Mouse (Mus musculus): ENCODE results near the gene Ldb1.
"Not testable (repeated sequence)": the region's sequence is repeated elsewhere in the genome, so short reads cannot be mapped to it uniquely, and the experiment has no call there.

The Ldb1 gene

DNA sequence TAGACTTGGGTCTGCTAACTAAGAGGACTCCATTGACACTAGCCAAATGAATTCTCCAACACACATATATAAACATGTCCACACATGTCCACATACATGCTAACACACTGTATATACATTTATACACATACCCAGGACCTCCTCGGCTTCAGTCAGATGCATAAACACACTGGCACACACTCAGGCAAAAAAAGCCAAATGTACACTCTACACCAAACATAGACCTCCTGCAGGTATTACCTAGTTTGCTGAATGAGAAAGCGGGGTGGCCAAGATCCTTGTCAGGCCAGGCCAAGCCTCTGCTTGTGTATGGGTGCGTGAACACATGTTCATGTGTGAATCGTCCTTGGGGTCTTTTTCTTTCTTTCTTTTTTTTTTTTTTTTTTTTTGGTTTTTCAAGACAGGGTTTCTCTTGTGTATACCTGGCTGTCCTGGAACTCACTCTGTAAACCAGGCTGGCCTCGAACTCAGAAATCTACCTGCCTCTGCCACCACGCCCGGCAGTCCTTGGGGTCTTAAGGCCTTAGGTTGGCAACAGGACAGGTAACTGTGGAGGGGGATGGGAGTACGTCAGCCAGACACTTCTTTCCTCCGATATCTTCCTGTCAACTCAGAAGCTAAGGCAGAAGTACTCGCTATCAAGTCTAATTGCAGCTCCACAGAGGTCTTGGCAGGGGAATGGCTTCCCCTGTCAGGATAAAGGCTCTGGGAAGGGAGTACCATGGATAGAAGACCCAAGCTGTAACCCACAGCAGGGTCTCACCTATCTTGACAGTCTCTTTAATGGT, 14.6 kb downstream of the Ldb1 start:
- no peak for DNase-seq (ENCODE audit: extremely low spot score, low read depth, low spot score)

GRCm38 (mm10) chr19:46029652-46030051, 15.4 kb downstream of the Ldb1 start:
- DNase-seq (ENCODE audit: extremely low spot score, low read depth, low spot score) = no peak

DNA sequence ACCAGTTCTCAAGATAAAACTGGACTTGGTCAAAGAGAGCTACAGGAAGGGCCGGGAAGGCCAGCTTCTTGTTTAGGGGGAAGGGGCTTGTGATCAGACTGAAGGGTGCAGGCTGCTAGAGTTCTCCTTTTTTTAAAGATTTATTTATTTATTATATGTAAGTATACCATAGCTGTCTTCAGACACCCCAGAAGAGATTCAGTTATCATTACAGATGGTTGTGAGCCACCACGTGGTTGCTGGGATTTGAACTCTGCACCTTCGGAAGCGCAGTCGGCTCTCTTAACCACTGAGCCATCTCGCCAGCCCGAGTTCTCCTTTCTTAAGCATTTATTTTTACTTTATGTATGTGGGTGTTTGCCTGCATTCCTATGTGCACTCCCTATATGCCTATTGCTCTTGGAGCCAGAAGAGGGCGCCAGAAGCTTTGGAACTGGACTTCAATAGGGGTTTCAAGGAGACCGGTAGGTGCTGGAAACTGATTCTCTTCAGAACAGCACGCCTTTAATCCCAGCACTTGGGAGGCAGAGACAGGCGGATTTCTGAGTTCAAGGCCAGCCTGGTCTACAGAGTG, 16.2 kb downstream of the Ldb1 start:
- no peak for DNase-seq (ENCODE audit: extremely low spot score, low read depth, low spot score)

DNA sequence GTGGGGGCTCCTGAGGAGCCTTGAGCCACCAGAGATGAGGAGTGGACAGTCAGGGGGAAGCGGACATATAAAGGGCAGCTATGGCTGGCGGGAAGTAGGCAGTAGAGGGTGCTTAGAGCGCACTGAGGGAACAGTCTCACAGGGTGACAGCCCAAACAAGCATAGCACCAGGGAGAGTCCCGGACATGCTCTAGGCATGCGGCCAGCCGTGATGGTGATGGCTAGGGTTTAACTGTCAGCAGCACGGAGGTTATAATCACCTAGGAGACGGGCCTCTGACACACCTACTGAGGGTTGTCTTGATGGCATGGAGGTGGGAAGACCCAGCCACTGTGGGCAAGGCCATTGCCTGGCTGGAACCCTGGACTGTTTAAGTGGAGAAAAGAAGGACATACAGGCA, 18.4 kb downstream of the Ldb1 start:
- DNase-seq (ENCODE audit: extremely low spot score, low read depth, low spot score) = no peak

GRCm38 (mm10) chr19:46024959-46025358, 20.1 kb downstream of the Ldb1 start:
- DNase-seq (ENCODE audit: extremely low spot score, low read depth, low spot score) = no peak

DNA sequence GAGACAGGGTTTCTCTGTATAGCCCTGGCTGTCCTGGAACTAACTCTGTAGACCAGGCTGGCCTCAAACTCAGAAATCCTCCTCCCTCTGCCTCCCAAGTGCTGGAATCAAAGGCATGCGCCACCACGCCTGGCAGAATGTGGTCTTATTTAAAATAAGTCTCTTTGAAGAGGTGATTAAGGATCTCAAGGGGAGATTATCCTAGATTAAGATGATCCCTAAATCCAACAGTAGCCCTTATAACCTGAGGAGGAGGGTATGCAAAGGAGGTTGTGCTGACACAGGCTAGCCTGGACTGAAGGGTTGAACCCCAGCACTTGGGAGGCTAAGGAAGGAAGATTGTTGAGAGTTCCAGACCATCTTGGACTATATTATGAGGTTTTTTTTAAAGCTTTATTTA, 29.0 kb downstream of the Ldb1 start:
- no peak for DNase-seq (ENCODE audit: extremely low spot score, low read depth, low spot score)

DNA sequence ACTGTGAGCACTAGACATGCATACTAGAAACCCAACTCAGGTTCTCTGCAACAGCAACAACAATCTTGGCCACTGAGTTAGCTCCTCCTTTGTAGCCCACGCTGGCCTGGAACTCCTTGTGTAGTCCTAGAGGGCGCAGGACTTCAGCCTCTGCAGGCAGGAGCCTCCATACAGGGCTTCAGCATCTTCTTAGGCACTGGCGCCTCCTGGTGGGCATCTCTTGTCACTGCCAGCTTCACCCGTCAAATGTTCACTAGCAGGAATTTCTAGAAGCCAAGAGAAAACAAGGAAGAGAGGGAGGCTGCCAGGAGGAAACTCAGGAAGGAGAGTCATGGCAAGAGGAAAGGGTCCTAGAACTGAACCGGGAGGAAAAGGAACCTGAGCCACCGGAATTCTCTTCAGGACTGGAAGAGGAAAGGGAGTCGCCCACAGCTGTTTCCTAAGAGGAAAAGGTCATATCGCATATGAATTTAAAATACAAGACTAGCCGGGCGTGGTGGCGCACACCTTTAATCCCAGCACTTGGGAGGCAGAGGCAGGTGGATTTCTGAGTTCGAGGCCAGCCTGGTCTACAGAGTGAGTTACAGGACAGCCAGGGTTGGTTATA, 30.3 kb downstream of the Ldb1 start:
- peak; percentile 84 for DNase-seq (ENCODE audit: extremely low spot score, low read depth, low spot score)

DNA sequence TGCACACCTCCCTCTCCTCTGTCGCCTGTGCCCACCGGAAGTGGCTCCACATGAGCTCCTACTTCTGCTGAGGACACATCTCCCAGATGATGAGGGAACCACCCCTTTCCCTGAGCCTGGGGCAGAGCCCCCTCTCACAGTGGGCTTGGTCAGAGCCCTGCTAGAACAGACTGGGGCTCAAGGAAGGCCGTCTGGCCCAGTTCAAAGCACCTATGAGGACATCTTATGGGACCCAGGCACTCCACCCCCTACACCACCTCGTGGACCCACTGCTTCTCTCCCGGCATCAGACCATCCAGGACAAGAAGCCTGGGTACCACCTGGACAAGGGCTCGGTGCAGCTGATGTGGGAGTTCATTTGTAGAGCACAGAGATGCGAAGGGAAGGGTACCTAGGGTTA, 39.3 kb downstream of the Ldb1 start:
- DNase-seq (ENCODE audit: extremely low spot score, low read depth, low spot score) = no peak

DNA sequence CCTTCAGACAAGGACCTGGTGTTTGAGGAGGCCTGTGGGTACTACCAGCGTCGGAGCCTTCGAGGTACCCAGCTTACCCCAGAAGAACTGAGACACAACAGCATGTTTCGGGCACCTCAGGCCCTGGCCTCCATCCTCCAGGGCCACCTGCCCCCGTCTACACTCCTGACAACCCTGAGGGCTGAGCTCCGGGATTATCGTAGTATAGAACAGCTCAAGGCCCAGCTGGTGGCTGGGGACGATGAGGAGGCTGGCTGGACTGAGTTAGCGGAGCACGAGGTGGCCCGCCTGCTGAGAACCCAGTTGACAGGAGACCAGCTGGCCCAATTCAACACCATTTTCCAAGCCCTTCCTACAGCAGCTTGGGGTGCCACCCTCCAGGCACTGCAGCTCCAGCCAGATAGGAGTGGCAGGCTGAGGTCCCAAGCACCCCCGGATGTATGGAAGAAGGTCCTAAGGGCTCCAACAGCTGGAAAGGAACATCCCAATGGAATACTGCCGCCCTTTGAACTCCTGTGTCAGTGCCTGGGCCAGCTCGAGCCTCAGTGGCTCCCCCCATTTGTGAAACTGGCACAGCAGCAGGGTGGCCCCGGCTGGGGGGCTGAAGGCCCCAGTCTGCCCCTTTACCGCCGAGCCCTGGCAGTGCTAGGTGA, 40.1 kb downstream of the Ldb1 start:
- no peak for DNase-seq (ENCODE audit: extremely low spot score, low read depth, low spot score)

- DNase-seq (ENCODE audit: extremely low spot score, low read depth, low spot score) = peak; percentile 6
Measured at GRCm38 (mm10) chr19:46003371-46004226, 41.4 kb downstream of the Ldb1 start, which contains the start of gene Hps6. Gene Hps6 (plus strand): TSS chr19:46003508.

DNA sequence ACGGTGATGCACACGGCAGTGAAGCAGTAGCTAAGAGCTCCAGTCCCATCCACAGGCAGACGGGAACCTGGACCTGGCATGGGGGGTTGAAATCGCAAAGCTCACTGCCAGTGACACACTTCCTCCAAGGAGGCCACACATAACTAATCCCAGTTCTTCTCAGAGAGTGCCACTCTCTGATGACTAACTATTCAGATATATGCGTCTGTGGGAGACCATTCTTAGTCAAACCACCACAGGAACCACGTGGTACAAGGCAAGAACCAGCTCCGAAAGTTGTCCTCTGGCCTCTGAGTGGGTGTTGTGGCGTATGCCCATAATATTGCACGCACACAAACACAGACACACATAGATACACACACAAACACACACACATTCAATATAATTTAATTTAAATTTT, 42.7 kb downstream of the Ldb1 start:
- DNase-seq (ENCODE audit: extremely low spot score, low read depth, low spot score) = no peak

- DNase-seq (ENCODE audit: extremely low spot score, low read depth, low spot score) = no peak
Measured at GRCm38 (mm10) chr19:45999378-45999777, 45.6 kb downstream of the Ldb1 start.

DNA sequence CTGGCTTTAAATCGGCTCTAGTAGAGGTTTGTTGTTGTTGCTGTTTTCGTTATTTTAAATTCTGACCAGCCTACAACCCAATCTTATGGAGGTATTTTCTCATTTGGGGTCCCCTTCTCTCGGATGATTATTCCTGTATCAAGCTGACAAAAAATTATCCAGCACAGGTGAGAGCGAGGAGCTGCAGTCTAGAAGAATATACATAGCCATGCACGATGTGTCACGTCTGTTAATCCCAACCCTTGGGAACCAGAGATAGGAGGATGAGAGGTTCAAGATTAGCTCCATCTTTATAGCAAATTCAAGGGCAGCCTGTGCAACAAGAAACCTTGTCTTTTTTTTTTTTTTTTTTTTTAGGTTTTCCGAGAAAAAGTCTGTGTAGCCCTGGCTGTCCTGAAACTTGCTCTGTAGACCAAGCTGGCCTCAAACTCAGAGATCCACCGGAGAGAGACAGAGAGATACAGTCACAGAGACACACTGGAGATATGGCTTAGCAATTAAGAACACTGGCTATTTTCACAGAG, 46.3 kb downstream of the Ldb1 start:
- no peak for DNase-seq (ENCODE audit: extremely low spot score, low read depth, low spot score)

DNA sequence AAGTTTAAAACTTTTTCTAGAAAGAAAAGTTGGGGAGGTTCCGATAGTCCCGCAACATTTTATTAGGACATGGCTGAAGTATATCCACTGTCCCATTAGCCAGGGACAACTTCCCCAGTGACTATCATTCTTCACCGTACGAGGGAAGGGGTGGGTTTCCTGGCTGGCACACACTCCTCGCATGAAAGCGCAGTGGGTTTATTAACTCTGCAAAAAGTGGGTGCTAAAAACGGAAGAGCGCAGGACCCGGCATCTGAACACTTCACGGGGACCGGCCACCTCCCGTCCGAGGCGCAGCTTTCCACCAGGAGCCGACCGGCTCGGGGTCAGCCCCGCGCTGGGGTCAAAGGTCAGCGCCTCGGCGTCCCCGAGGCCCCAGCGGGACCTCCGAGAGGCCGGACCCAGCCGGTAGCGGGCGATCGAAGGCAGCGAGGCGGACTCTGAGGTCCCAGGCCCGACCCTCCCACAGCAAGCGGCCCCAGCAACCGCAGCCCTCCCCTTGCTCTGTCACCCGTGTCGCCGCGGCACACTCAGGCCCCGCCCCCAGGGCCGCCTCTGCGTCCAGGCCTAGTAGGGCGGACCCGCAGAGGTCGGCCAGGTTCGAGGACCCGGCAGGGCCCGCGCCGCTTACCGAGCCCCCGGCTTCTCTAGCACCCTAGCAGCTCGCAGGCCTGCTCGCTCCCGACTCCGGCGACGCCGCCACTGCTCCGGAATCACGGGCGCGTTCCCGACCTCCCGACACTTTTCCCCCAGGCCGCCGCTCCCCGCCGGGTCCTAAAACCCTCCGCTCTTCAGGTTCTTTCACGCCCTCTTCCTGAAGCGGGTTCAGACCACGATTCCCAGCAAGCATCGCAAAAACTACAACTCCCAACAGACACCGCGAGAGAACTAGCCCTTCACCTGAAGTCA, 47.0 kb downstream of the Ldb1 start, which contains the start of gene Armh3:
Gene Armh3 (minus strand): TSS at position 704 of the 909 bp plus-strand sequence.
- peak; percentile 91 for DNase-seq (ENCODE audit: extremely low spot score, low read depth, low spot score)

DNA sequence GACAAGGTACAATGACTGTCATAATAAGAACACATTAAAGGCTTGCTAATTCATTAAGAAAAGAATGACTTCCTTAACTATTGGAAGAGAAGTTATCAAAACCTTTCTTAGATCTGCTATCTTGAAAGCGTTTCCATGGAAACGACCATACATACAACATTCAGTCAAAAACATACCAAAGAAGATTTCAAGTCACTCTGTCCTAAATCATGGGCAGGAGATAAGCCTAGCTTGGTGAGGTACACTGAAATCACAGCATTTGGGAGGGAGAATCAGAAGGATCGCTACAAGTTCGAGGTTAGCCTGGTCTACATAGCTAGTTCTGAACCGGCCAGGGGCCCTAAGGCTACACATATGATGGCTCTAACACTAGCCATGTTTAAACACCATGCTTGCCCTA, 47.6 kb downstream of the Ldb1 start:
- peak; percentile 10 for DNase-seq (ENCODE audit: extremely low spot score, low read depth, low spot score)

DNA sequence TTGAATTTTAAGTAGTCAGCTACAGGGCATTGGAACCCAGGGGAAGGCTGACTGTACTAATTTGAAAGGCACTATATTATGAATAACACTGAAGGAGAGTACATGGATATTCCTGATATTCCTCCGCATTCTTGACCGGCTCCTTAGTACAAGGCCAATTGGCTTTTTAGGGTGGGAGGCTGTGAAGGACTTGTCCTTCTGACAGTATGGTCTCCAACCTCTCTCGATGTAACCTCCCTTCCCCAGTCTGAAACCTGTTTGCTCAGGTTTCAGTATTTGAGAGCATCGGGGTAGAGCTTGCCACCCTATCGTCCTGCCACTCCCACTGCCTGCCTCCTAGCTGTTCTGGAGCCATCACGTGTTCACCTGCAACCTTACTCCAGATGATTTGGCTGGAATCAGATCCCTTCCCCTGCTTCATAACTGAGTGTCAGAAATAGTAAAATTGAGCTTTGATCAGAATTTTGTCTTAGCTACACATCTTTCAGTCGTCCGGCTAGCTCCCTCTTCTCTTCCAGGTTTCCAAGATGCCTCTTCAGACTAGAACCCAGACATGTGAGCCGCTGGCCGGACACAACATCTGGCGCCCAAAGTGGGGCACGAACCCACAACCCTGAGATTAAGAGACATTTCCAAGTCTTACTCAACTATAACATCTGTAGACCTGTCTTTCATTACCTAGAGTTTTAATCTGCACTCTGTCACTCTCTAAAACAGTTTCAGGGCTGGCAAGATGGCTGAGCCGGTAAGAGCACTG, 50.9 kb downstream of the Ldb1 start:
- no peak for DNase-seq (ENCODE audit: extremely low spot score, low read depth, low spot score)

- DNase-seq (ENCODE audit: extremely low spot score, low read depth, low spot score) = not testable (repeated sequence)
Measured at GRCm38 (mm10) chr19:45993441-45993840, 51.6 kb downstream of the Ldb1 start.

DNA sequence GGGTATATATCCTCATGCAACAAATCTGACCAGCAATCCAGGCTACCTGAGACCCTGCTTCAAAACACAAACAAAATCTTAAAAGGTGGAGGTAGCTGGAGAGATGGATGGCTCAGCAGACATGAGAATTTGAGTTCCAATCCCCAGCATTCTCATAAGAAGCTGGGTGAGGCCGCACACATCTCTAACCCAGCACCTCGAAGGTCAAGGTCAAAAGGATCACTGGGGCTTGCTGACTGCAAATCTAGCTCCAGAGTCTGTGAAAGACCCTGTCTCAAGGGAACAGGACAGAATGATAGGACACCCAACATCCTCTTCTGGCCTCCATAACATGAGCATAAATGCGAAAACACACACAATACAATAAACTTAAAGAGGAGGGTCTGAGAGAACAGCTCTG, 53.8 kb downstream of the Ldb1 start:
- no peak for DNase-seq (ENCODE audit: extremely low spot score, low read depth, low spot score)

DNA sequence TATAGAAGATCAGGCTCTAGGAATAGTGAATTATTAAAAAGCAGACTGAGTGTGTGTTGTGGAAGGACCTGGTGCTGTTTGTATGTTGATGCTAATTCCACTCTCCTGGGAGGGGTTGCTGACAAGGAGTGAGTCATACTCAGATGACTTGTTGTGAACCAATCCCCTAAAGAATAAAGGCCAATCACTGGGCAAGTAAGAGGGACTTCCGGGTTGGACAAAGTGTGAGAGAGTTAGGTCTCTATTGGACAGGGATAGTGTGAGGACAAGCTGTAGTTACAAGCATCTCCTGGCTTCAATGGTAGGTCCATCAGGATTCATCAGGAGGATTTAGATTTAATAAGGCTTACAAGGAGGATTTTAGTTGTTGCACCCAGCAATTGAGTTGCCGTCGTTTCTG, 56.8 kb downstream of the Ldb1 start:
- DNase-seq (ENCODE audit: extremely low spot score, low read depth, low spot score) = no peak
